ENCODE assay signal across 19 mouse cellular contexts in genomic region chr8:60736913-60737312, GRCm38 (mm10).
DNase-seq lines count a peak whose midpoint lies in the region; TF ChIP-seq lines count a peak whose summit lies in the region.
"Had no signal": no experiment of that assay in that cellular context is flagged by ENCODE, and none has a peak within 500 bp of the region (broad histone marks: within the 10 kb centered on the region; RNA-seq: fewer than 3 reads in every experiment).

No protein-coding gene starts in this region.

- H3K4me3 ChIP-seq in lung, adult 2 months (replicated peaks; ENCODE audit: extremely low read depth, low read depth, low read length), result no peak overlapping the region
- H3K4me3 ChIP-seq: embryonic facial prominence, embryonic 10.5 days; embryonic facial prominence, embryonic 12.5 days; forebrain, embryonic 13.5 days; forebrain, embryonic 15.5 days had no signal

- 58% methylated on average over 2 of the region's 2 CpGs for WGBS in lung, adult 2 months

- TF ChIP-seq POLR2A in lung, adult 2 months (IDR thresholded peaks at IDR 0.05; ENCODE audit: borderline replicate concordance, extremely low read depth, low read depth, low read length), result no peak

- no peaks in the 10 kb centered on the region for H3K4me1 ChIP-seq in lung, adult 2 months (ENCODE audit: control insufficient read depth, insufficient read depth, low read length)
- H3K4me1 ChIP-seq: embryonic facial prominence, embryonic 10.5 days; embryonic facial prominence, embryonic 12.5 days; forebrain, embryonic 13.5 days; forebrain, embryonic 15.5 days had no signal

- no peak for TF ChIP-seq CTCF in lung, adult 2 months (IDR thresholded peaks at IDR 0.05; ENCODE audit: insufficient read depth, low read length)

- DNase-seq in ES-CJ7 (ENCODE audit: low read depth, low spot score) (peak; percentile 99), R1 (ENCODE audit: low read depth, low spot score) (peak; percentile 97), ZHBTc4 (ENCODE audit: low read depth, low spot score) (peak; percentile 93)
- no peak for DNase-seq in cerebellum, postnatal 10 days
- no peak for DNase-seq in lung, adult 2 months
- no peak for DNase-seq in cerebellum, adult 11-12 months
- no peak for DNase-seq in thymus, postnatal 25 days
- DNase-seq: adrenal gland, adult 2 months; adrenal gland, postnatal 10 days; adrenal gland, postnatal 25 days; cerebellum, adult 11 months; cerebellum, adult 2 months; cerebellum, adult 9-11 months; cerebellum, postnatal 25 days; forebrain, postnatal 0 days had no signal

Comparison
In these comparisons a context has a peak if more than half of its experiments do, and no peak if none do; other contexts are left out.
1. DNase-seq: peak in ES-CJ7 (single experiment), R1 (single experiment) and ZHBTc4 (single experiment); none in cerebellum, postnatal 10 days (0 of 2), lung, adult 2 months (single experiment), cerebellum, adult 11-12 months (single experiment) and thymus, postnatal 25 days (single experiment).